Mouse (Mus musculus) T-helper 17 cell (primary cell): Measurements from ENCODE around the gene Nmral1.
"Not testable (repeated sequence)": the region's sequence is repeated elsewhere in the genome, so short reads cannot be mapped to it uniquely, and the experiment has no call there.

ENCODE experiments used
- in situ Hi-C, 2 experiments: fragments of 300-600 bp; cut with MboI, MseI; formaldehyde crosslinking; loops; 1 replicate in 1 of 2; 2 replicates in 1 of 2; pipeline ENCODE4 v1.15.1; 2025; ENCODE audit warnings: high pct_unique_total_duplicates in 2 of 2

Gene Nmral1

GRCm38 (mm10) chr16:4722128-4722914 is 3.2 kb upstream of the Nmral1 start:
- in situ Hi-C loops: no loop called here

DNA sequence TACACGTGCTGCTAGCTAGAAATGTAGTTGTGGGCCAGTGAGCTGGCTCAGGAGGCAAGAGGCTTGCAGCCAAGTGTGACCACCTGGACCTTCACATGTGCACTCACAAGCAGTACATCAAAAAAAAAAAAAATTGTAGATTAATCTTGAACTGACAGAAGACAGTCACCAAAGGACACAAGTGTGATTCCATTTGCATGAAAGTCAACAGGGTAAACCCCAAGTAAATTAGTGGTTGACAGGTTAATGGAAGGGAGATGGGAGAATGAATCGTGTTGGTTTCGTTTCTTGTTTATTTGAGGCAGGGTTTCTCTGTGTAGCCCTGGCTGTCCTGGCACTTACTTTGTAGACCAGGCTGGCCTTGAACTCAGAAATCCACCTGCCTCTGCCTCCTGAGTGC is 1.3 kb downstream of the Nmral1 start:
- in situ Hi-C loops: loop anchor here in 1 of 2 experiments (5.0 kb wide), 1 partner anchor 69 kb away; no protein-coding TSS in a partner anchor

DNA sequence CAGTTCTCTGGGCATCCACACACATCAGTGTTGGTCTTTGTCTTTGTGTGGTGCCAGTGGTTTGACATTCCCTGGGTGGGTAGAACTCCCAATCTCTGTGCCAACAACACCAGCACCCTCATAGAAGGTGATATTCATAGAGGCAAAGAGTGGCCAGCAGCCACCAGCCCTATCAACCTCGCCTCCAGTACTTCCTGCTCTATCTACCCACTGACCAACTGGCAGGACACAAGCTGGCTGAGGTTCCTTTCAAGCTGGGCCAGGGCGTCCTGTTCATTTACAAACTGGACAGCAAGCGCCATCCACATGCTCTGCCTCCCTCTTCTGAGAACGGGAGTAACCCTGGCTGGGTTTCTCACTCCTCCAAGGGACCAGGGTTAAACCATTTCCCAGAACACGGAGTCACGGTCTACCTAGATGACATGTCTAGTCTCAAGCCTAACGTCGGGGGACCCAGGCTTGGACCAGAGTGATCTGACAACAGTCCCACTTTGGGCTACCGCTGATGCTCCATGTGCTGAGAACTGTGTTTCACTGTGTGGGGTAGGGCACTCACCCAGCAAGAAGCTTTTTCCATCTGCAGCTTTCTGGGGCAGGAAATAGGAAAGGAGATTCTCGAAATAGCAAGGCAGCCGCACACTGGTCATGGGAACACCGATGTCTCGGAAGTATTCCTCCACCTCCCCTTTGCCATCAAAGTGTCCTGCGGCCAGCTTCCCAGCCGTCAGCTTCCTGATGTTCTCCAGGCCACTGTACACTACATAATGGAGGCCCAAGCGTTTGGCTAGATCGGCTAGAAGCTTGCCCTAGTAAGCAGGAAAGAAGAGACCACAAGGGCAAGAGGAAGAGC is 5.1 kb downstream of the Nmral1 start:
- in situ Hi-C loops: no loop called here

- in situ Hi-C loops: no loop called here
Measured at GRCm38 (mm10) chr16:4711173-4711572, 8.0 kb downstream of the Nmral1 start.

DNA sequence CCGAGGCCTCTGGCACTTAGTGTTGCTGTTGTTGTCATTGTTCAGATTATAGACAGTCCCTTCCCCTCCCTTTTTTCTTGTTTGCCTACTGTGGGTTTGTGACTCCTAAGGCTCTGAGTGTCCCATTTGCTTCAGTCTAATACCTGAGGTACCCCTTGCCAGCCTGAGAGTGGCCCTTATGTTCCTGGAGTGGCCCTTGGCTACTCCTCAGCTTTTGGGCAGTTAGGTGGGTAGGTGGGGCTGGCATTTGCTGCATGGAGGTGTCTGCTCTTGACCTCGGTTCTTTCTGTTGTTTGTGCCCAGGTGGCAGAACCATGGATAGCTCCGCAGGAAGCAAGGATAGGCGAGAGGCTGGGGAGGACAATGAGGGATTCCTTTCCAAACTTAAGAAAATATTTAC is 13.6 kb downstream of the Nmral1 start:
- in situ Hi-C loops: loop anchor here in 1 of 2 experiments (10.0 kb wide), 1 partner anchor 319 kb away; no protein-coding TSS in a partner anchor

- in situ Hi-C loops: loop anchor here in 1 of 2 experiments (10.0 kb wide), 1 partner anchor 322 kb away; no protein-coding TSS in a partner anchor
Measured at GRCm38 (mm10) chr16:4702646-4703045, 16.5 kb downstream of the Nmral1 start.

DNA sequence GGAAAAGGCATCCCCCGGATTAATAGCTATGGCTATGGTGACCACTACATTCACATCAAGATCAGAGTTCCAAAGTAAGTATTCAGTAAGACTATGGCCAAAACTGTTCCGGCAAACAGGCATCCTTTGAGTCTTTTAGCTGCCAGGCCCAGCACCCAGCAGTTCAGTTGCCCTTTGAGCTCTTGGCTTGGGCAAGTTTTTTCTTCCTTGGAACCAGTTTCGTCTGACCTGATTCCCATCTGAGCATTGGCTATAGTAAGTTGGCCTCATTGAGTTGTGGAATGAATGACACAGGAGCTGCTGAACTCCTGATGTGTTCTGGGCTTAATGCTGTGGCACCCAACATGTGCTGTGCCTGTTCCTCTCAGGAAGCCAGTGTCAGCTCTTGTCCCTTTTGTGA is 17.9 kb downstream of the Nmral1 start:
- in situ Hi-C loops: loop anchor here in 1 of 2 experiments (10.0 kb wide), 1 partner anchor 324 kb away; no protein-coding TSS in a partner anchor

DNA sequence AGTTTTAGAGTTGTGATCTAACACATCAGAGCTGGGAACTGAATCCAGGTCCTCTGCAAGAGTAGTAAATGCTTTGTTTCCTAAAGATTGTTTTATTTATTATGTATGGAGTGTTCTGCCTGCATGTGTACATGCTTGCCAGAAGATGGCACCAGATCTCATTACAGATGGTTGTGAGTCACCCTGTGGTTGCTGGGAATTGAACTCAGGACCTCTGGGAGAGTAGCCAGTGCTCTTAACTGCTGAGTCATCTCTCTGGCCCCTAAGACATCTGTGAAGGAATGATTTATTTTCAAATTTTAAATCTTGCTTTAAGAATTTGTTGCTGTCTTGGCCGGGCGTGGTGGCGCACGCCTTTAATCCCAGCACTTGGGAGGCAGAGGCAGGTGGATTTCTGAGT is 29.8 kb downstream of the Nmral1 start:
- in situ Hi-C loops: not testable (repeated sequence)

- in situ Hi-C loops: no loop called here
Measured at GRCm38 (mm10) chr16:4684457-4684791, 34.7 kb downstream of the Nmral1 start.

DNA sequence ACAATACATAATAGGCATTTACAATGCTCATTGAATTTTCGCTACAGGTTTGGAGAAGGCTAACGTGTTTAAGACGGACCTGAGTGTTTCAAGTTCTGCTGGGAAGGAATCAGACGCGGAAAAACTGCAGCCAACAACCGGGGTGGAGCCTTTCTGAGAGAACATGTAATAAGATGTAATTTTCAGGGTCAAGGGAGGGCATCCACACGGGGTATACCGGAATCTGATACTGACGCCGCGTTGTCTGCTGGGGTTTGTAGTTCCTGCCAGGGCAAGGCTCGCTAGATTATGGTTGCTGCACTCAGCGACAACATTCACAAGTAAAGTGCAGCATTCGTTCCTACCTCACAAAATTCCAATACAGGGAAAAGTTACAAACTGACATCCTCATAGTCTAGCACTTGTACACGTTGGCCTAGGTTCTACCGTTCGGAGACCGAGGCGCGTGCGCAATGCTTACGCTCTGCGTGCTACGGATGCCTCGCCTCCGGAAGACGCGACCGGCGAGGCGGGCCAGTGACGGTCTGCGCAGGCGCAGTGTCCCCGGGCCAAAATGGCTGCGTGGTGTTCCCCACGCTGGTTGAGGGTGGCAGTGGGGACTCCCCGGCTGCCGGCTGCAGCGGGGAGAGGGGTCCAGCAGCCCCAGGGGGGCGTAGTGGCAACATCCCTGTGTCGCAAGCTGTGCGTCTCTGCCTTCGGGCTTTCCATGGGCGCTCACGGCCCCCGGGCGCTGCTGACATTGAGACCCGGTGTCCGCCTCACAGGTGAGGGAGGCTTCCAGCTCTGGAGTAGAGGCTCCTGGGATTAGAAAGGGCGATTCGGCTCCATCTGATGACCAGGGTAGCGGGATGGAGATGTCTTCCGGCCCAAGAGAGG is 35.3 kb downstream of the Nmral1 start:
- in situ Hi-C loops: no loop called here

- in situ Hi-C loops: no loop called here
Measured at GRCm38 (mm10) chr16:4683193-4683580, 36.0 kb downstream of the Nmral1 start.

- in situ Hi-C loops: no loop called here
Measured at GRCm38 (mm10) chr16:4682628-4683179, 36.5 kb downstream of the Nmral1 start.

- in situ Hi-C loops: not testable (repeated sequence)
Measured at GRCm38 (mm10) chr16:4680922-4681455, 38.2 kb downstream of the Nmral1 start.

GRCm38 (mm10) chr16:4679121-4680018 is 39.8 kb downstream of the Nmral1 start, which contains the start of gene Coro7:
Coro7 (minus strand) TSS chr16:4679777.
- in situ Hi-C loops: no loop called here

DNA sequence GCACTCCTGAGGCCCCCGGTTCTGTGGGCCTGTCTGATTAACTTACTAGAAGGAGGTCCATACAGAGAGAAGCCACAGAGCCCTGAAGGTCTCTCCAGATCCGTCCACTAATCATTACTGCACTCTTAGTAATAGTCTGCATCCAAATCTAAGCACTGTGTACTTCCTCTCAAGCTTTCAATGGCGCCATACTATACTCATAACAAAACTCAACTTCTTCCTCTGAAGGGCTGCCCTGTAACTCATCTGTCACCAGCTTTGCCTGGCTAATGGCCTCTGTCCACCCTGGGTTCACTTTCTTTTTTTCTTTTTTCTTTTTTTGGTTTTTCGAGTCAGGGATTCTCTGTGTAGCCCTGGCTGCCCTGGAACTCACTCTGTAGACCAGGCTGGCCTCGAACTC is 41.1 kb downstream of the Nmral1 start:
- in situ Hi-C loops: no loop called here

DNA sequence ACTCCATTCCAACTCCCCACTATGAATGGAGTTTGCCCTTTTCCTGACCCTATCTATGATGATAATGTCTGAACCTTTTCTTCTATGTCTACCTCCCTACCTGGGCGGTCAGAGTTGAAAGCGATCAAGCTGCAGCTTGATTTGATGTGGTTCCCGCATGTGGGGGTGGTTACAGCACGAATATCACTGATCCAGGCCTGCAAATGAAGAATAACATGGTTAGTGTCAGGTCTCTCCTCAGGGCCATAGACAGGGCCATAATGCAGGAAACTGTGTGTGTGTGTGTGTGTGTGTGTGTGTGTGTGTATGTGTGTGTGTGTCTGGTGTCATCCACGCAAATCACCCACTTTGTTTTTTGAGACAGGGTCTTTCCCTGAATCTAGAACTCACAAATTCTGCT is 42.3 kb downstream of the Nmral1 start:
- in situ Hi-C loops: no loop called here

DNA sequence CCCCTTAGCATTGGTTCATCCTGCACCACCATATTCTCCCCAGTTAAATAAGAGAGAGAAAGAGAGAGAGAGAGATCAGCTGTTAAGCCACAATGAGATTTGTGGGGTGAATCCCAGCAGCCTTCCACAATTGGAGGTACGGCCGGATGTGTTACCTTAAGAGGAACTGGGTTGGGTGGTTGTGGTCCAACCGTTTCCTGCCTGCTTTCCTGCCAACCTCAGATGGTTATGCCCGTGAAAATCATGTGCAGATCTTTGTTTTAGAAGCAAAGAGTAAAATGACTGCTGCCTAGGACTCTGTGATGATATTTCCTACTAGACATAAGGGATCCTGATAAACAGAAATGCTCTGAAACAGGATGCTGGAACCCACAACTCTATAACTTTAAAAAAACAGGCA is 45.1 kb downstream of the Nmral1 start:
- in situ Hi-C loops: loop anchor here in 1 of 2 experiments (5.0 kb wide), 1 partner anchor 42 kb away; no protein-coding TSS in a partner anchor

DNA sequence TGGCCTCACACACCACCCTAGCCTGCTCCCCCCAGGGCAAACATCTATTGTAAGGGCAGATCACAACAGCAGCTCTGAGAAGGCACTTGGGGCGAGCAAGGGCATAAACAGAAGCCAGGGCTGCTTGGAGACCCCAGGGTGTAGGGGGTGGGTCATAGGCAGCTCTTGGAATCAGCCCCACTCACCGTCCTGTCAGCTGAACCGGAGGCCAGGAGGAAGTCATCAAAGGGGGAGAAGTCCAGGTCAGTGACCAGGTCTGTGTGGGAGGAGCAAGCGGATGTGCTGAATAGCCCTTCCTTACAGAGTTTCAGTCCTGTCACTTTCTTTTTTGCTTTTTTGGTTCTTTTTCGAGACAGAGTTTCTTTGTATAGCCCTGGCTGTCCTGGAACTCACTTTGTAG is 48.8 kb downstream of the Nmral1 start:
- in situ Hi-C loops: loop anchor here in 1 of 2 experiments (5.0 kb wide), 1 partner anchor 38 kb away; no protein-coding TSS in a partner anchor

DNA sequence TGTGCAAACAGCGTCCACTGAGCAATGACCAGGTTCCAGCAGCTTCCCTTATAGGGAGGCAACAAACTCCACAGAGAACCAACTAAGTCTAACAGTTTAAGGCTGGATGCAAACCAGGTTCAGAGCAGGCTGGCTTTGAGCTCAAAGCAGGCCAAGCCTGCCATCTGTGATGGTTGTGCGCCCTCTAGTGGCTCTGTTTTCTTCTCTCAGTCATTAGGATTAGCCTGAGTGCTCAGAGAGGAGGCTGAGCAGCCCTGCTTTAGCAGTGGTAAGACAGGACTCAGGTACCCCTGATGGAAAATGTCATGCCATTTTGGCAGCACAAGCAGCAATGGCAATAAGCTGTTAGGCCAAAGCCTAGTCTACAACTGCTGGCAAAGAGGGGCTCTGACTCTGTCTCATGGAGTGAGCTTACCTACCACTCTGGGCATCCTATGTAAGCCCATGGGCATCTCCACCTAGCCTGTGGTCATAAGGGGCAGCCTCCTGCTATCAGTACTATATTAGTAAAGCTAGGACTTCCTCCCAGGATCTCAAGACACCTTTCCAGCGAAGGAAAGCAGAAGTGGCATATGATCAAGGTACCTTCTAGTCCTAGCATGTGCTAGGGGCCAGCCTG is 51.9 kb downstream of the Nmral1 start:
- in situ Hi-C loops: no loop called here
